Mouse (Mus musculus): ENCODE results near the gene Ms4a4b.

DNA sequence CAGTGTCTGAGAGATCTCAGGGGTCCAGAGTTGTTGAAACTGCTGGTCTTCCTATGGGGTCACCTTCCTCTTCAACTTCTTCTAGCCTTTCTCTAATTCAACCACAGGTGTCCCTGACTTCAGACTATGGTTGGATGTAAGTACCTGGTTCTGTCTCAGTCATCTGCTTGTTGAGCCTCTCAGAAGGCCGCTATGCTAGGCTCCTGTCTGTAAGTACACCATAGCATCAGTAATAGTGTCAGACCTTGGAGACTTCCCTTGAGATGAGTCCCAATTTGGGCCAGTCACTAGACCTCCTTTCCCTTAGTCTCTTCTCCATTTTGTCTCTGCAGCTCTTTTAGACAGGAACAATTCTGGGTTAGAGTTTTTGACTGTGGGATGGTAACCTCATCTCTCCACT is 49.3 kb downstream of the Ms4a4b start:
- TF ChIP-seq CTCF (IDR thresholded peaks at IDR 0.05; ENCODE audit: control insufficient read depth, insufficient read depth, insufficient read length) (no peak), MAX (IDR thresholded peaks at IDR 0.05) (no peak), MYOD1 (IDR thresholded peaks at IDR 0.05; ENCODE audit: control insufficient read depth, insufficient read length, low read depth) (no peak), MYOG (IDR thresholded peaks at IDR 0.05; ENCODE audit: control insufficient read depth, extremely low read depth, insufficient read length) (no peak)
